Mouse (Mus musculus) embryonic stem cell, embryonic (primary cell): ENCODE measurements around the gene Lrpprc.
"Not testable (repeated sequence)": the region's sequence is repeated elsewhere in the genome, so short reads cannot be mapped to it uniquely, and the experiment has no call there.

Experiments used
- CTCF ChIA-PET, 4 experiments: fragments of 300-600 bp in 2 of 4; fragments of 350-600 bp in 2 of 4; sonication (Branson Sonifier 250); formaldehyde crosslinking; loops; one replicate each; lab custom pipeline; 2022; ENCODE audit warnings: inconsistent platforms in 2 of 4; lab: Charles Lee
- POLR2A ChIA-PET, 4 experiments: fragments of 300-600 bp in 2 of 4; fragments of 350-600 bp in 2 of 4; sonication (Branson Sonifier 250); formaldehyde crosslinking; loops; one replicate each; lab custom pipeline; 2022; ENCODE audit warnings: antibody characterized with exemption in 4 of 4, inconsistent platforms in 1 of 4; lab: Charles Lee

Gene Lrpprc

GRCm38 (mm10) chr17:84790447-84791098 lies at the start of gene Lrpprc:
Gene Lrpprc, minus strand, starts transcription at chr17:84790789.
- ChIA-PET CTCF (interaction anchor here in 2 of 4 experiments (0.6 kb wide), 2 partner anchors 38 to 983 kb away, joined by 3 to 17 read pairs; no protein-coding TSS in a partner anchor), POLR2A (interaction anchor here in 3 of 4 experiments (0.8 to 1.8 kb wide), 15 partner anchors 8 to 835 kb away, joined by 3 to 6 read pairs (median 3); partner anchors contain the start of gene Ppm1b (in 1 of the 3))

- CTCF ChIA-PET = interaction anchor here (0.6 to 1.4 kb wide), 22 partner anchors 9 to 808 kb away, joined by 3 to 11 read pairs (median 3); no protein-coding TSS in a partner anchor
- POLR2A ChIA-PET = no interaction called here
Measured at GRCm38 (mm10) chr17:84837780-84838179, 47.2 kb upstream of the Lrpprc start.

- ChIA-PET CTCF (no interaction called here), POLR2A (no interaction called here)
Measured at GRCm38 (mm10) chr17:84835249-84835648, 44.7 kb upstream of the Lrpprc start.

- ChIA-PET POLR2A (no interaction called here), CTCF (interaction anchor here in 1 of 4 experiments (0.5 kb wide), 1 partner anchor 801 kb away, joined by 3 read pairs; no protein-coding TSS in a partner anchor)
Measured at GRCm38 (mm10) chr17:84832346-84832745, 41.8 kb upstream of the Lrpprc start.

GRCm38 (mm10) chr17:84828301-84828700 lies 37.7 kb upstream of the Lrpprc start:
- POLR2A ChIA-PET = no interaction called here
- CTCF ChIA-PET = interaction anchor here in 1 of 4 experiments (0.7 kb wide), 1 partner anchor 10 kb away, joined by 6 read pairs; no protein-coding TSS in a partner anchor

GRCm38 (mm10) chr17:84820603-84821002 lies 30.0 kb upstream of the Lrpprc start:
- POLR2A ChIA-PET = interaction anchor here in 3 of 4 experiments (0.6 to 1.4 kb wide), 4 partner anchors 13 to 342 kb away, joined by 3 to 6 read pairs (median 3); partner anchors contain the start of gene Lrpprc (in 1 of the 3)
- CTCF ChIA-PET = interaction anchor here in 2 of 4 experiments (0.7 kb wide), 2 partner anchors 59 to 1531 kb away, joined by 3 read pairs; no protein-coding TSS in a partner anchor

GRCm38 (mm10) chr17:84818390-84818789 lies 27.8 kb upstream of the Lrpprc start:
- ChIA-PET POLR2A (no interaction called here), CTCF (interaction anchor here in 1 of 4 experiments (0.5 kb wide), 1 partner anchor 1089 kb away, joined by 6 read pairs; no protein-coding TSS in a partner anchor)

GRCm38 (mm10) chr17:84816014-84816461 lies 25.4 kb upstream of the Lrpprc start:
- POLR2A ChIA-PET = interaction anchor here in 2 of 4 experiments (0.6 to 1.5 kb wide), 3 partner anchors 22 to 665 kb away, joined by 3 to 4 read pairs (median 3); no protein-coding TSS in a partner anchor
- CTCF ChIA-PET = no interaction called here

- POLR2A ChIA-PET = no interaction called here
- CTCF ChIA-PET = interaction anchor here in 1 of 4 experiments (0.8 kb wide), 1 partner anchor 375 kb away, joined by 3 read pairs; no protein-coding TSS in a partner anchor
Measured at GRCm38 (mm10) chr17:84814905-84815304, 24.3 kb upstream of the Lrpprc start.

GRCm38 (mm10) chr17:84814192-84814591 lies 23.6 kb upstream of the Lrpprc start:
- POLR2A ChIA-PET, CTCF ChIA-PET: not testable (repeated sequence)

GRCm38 (mm10) chr17:84792006-84792405 lies 1.4 kb upstream of the Lrpprc start:
- CTCF ChIA-PET = interaction anchor here in 1 of 4 experiments (0.6 kb wide), 1 partner anchor 146 kb away, joined by 3 read pairs; no protein-coding TSS in a partner anchor

GRCm38 (mm10) chr17:84791156-84791555 lies 567 bp upstream of the Lrpprc start:
- POLR2A ChIA-PET = interaction anchor here in 3 of 4 experiments (0.8 to 1.8 kb wide), 15 partner anchors 9 to 836 kb away, joined by 3 to 6 read pairs (median 3); partner anchors contain the start of gene Ppm1b (in 1 of the 3)

More at GRCm38 (mm10) chr17:84792006-84792405, 1.4 kb upstream of the Lrpprc start:
- POLR2A ChIA-PET = interaction anchor here in 3 of 4 experiments (0.5 to 1.8 kb wide), 6 partner anchors 10 to 78 kb away, joined by 3 to 6 read pairs (median 3); no protein-coding TSS in a partner anchor

GRCm38 (mm10) chr17:84790043-84790442 lies 546 bp downstream of the Lrpprc start:
- POLR2A ChIA-PET = interaction anchor here in 1 of 4 experiments (1.6 kb wide), 1 partner anchor 34 kb away, joined by 5 read pairs; no protein-coding TSS in a partner anchor
- CTCF ChIA-PET = no interaction called here

More at GRCm38 (mm10) chr17:84791156-84791555, 567 bp upstream of the Lrpprc start:
- CTCF ChIA-PET = interaction anchor here in 1 of 4 experiments (0.6 kb wide), 1 partner anchor 983 kb away, joined by 3 read pairs; no protein-coding TSS in a partner anchor

- POLR2A ChIA-PET = interaction anchor here in 1 of 4 experiments (0.7 to 1.6 kb wide), 4 partner anchors 11 to 335 kb away, joined by 3 to 6 read pairs (median 3); partner anchors contain the start of gene Ppm1b
- CTCF ChIA-PET = no interaction called here
Measured at GRCm38 (mm10) chr17:84788376-84789125, 2.0 kb downstream of the Lrpprc start.

- ChIA-PET CTCF (no interaction called here), POLR2A (interaction anchor here in 1 of 4 experiments (1.1 to 1.6 kb wide), 3 partner anchors 9 to 402 kb away, joined by 3 to 6 read pairs (median 3); partner anchors contain the start of gene Ppm1b)
Measured at GRCm38 (mm10) chr17:84787477-84787876, 3.1 kb downstream of the Lrpprc start.

GRCm38 (mm10) chr17:84786911-84787310 lies 3.7 kb downstream of the Lrpprc start:
- POLR2A ChIA-PET = interaction anchor here in 1 of 4 experiments (1.1 to 1.6 kb wide), 3 partner anchors 9 to 403 kb away, joined by 3 to 6 read pairs (median 3); partner anchors contain the start of gene Ppm1b

GRCm38 (mm10) chr17:84785176-84785575 lies 5.4 kb downstream of the Lrpprc start:
- ChIA-PET POLR2A (interaction anchor here in 1 of 4 experiments (0.7 to 2.7 kb wide), 8 partner anchors 8 to 305 kb away, joined by 3 to 16 read pairs (median 3); partner anchors contain the start of genes Camkmt and Prepl), CTCF (interaction anchor here in 2 of 4 experiments (0.5 to 1.6 kb wide), 9 partner anchors 9 to 238 kb away, joined by 3 to 5 read pairs (median 3); no protein-coding TSS in a partner anchor)

More at GRCm38 (mm10) chr17:84786911-84787310, 3.7 kb downstream of the Lrpprc start:
- CTCF ChIA-PET = no interaction called here

- ChIA-PET POLR2A (interaction anchor here in 3 of 4 experiments (0.6 to 2.7 kb wide), 5 partner anchors 8 to 526 kb away, joined by 3 to 16 read pairs (median 3); no protein-coding TSS in a partner anchor), CTCF (no interaction called here)
Measured at GRCm38 (mm10) chr17:84783491-84783890, 7.1 kb downstream of the Lrpprc start.
